22 mouse cellular contexts compared by ENCODE assay signal in genomic region chr2:58443163-58443562, GRCm38 (mm10). TPM values are rescaled to one million over a fixed set of nuclear protein-coding genes. Genes with fewer than 3 reads are reported as not detected.
"Had no signal": no experiment of that assay in that cellular context is flagged by ENCODE, and none has a peak within 500 bp of the region (broad histone marks: within the 10 kb centered on the region; RNA-seq: fewer than 3 reads in every experiment).

No protein-coding gene starts in this region.

- DNase-seq: kidney, adult 8-10 months; kidney, postnatal 36 days; lung, embryonic 14.5 days; lung, postnatal 10 days; lung, postnatal 4 days; right cerebral cortex, adult 18-20 months; thymus, adult 18-20 months; thymus, postnatal 14 days had no signal

- H3K9me3 ChIP-seq: liver, embryonic 12.5 days; midbrain, embryonic 13.5 days; neural tube, embryonic 15.5 days had no signal

- H3K4me3 ChIP-seq: layer of hippocampus, adult 2 months; liver, embryonic 12.5 days; midbrain, embryonic 13.5 days; myocyte; neural tube, embryonic 15.5 days had no signal

- H3K4me2 ChIP-seq: liver, embryonic 12.5 days; lung, embryonic 14.5 days; midbrain, embryonic 13.5 days; neural tube, embryonic 15.5 days had no signal

- H3K27ac ChIP-seq: kidney, postnatal 0 days; layer of hippocampus, adult 2 months; liver, embryonic 12.5 days; midbrain, embryonic 13.5 days; neural tube, embryonic 15.5 days had no signal

- ATAC-seq: liver, embryonic 12.5 days; midbrain, embryonic 13.5 days had no signal

- H3K4me1 ChIP-seq: liver, embryonic 12.5 days; midbrain, embryonic 13.5 days; neural tube, embryonic 15.5 days had no signal

- H3K9ac ChIP-seq: liver, embryonic 12.5 days; lung, embryonic 14.5 days; midbrain, embryonic 13.5 days; neural tube, embryonic 15.5 days had no signal

- H3K27me3 ChIP-seq: liver, embryonic 12.5 days; midbrain, embryonic 13.5 days; neural tube, embryonic 15.5 days had no signal

RNA-seq across cellular contexts. Expression of gene Gm17409, which starts 26.8 kb away (rescaled TPM):
- total RNA-seq: layer of hippocampus, adult 2 months; layer of hippocampus, postnatal 10 days; left cerebral cortex, postnatal 36 days; megakaryocyte-erythroid progenitor cell, adult 5-6 weeks had no signal
- polyA plus RNA-seq: intestine, embryonic 14.5 days; kidney, postnatal 0 days; limb, embryonic 14.5 days; liver, embryonic 12.5 days; liver, embryonic 16.5 days; lung, embryonic 14.5 days; midbrain, embryonic 13.5 days; myocyte; neural tube, embryonic 11.5 days; neural tube, embryonic 15.5 days; urinary bladder, adult 2 months had no signal
